Mouse (Mus musculus) left cerebral cortex, adult 11 months (tissue): Measurements from ENCODE around the gene Stk39.

Experiments
- DNase-seq: peaks from one replicate; pipeline ENCODE4 v3.0.0; 2022; ENCODE audit warnings: low spot score

Gene Stk39

DNA sequence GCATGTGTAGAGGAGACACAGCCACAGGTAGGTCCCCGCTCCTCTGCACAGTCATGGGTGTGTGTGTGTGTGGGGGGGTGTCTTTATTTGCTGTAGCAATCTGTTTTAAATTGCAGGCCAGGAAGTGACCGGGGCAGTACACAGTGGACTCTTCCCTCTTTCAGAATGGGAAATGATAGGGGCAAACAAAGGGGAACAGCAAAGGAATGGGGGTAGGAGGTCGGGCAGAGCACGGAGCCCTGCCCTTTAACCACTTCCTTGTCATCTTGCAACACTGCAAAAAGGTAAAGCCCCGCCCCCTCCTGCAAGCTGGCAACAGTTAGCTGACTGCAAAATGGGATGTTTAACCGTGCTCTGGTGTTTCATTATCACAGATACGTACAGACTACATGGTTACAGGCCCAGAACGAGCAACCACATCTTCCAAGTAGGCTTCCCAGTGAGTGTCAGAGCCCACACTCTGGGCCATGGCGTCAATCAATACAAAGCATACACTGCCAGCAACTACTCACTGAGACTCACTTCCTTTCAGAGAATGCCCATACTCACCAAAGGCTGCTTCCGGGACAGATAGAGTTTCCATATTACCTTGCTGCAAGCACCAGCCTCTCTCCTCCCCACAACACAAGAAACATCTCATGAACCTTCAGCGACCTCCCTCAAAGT is 89.5 kb downstream of the Stk39 start:
- no peak for DNase-seq

DNA sequence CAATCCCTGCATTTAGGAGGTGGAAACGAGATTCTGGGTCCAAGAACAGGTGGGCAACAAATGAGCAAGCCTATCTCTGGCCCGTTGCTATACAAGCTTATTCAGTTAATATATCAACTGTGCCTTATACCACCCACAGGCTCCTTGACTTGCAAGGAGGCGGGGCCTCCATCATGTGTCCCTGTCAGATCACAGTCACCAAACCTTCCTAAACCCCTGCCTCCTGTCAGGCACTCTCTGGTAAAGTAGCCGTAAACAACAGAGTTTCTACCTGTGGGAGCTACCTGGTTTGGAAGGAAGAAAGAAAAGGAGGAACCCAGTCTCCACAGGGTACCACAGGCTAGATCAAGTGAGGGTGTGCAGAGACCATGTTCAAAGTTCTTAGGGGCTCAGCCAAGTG is 90.2 kb downstream of the Stk39 start:
- no peak for DNase-seq

DNA sequence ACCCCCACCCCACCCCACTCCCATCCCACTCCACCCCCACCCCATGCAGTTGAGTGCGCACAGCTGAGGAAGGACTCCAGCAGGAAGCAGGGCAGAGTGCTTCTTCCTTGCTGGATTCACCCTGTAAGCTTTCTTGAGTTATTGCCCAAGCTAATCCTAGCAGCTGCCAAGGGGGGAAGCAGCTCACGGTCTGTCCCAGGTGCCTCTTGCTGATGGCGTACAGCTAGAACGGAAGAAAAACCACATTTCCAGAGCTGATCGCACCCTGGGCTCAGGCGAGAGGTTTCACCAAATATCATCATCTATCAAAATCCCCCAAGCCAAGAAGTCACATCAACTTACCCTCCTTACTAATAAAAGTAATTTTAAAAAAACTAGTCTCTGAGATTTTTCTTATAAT is 90.9 kb downstream of the Stk39 start:
- DNase-seq: no peak

DNA sequence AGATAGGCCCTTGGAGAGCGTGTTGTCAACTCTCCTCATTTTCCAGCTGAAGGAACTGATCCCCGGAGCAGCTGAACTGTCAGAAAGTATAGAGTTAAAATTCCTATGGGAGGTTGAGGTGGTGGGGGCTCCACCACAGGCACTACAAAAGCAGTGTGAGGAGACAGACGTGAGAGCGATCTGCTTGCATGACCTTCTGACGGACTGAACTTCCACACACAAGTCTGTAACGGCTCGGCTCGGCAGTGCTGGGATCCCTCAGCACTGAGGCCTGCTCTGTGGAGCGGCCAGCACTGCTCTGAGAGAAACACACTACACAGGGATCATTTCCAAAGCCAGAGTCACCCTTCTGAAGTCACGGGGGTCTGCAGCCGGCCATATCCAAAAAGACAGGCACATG is 92.4 kb downstream of the Stk39 start:
- DNase-seq: no peak

DNA sequence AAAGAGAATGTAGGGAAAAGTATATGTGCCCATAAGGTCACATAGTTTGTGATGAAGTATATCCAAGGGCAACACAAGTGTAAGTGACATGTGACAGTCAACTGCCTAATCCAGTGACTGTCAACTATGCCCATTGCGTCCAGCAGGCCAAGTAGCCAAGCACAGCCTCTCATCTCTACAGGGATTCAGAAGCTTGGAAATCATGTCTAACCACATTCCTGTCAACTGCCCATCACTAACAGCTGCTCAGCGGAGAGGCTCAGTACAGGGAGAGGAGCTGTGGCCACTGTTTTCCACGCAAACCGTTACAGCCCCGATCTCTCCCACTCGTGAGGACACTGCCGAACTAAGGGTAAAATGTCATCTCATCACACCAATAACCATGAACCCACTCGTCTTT is 93.7 kb downstream of the Stk39 start:
- DNase-seq: no peak

DNA sequence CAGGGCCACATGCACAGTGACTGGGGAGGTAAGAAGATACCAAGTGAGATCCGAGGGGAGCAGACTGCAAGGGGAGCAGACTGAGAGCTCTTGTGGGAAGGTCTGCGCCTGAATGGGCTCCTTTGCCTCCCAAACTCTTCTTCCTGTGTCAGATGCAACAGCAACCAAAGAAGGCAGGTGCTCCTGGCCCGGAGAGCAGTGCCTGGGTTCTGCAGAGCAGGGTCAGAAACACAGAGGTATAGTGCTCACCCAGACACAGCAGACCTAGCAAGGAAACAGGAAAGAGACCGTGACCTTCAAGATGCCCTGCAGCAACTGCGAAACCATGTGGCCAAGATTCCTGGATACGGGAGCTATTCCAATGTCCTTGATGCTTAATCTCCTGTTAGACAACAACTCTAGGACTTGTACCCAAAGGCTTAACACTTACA is 94.8 kb downstream of the Stk39 start:
- DNase-seq: no peak

DNA sequence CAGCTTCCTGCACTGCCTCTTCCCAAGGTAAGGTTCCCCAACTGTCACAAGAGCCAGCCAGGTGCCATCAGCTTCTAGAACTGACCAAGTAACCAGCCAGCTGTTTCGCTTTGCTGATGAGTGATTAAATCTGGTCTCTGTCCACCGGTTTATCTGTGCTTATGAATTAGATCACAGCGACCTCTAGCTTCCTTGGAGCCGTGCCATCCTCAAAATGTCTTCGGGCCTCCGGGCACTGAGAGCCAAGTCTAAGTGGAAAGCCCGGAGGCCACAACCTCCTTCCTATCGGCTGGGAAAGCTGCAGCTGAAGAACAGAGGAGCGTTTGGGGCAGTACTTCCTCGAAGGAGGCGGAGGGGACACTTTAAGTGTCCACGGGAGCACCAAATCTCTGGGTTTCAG is 95.4 kb downstream of the Stk39 start:
- DNase-seq: no peak

DNA sequence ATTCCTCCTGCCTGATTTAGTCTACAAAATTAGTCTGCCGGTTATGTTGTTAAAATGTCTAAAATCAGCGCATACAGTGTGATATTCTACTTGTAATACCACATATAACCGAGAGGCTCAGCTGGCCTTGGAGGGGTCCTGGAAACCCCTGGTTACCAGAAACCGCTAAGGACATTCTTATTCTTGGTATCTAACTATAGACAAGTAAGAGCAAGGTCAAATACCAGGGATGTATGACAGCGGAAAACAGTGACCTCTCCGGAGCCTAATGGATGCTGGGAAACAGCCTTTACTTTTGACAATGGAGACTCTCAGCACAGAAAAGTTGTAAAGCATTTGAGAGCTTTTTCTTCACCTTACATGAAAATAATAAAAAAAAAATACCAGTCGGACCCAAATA is 97.9 kb downstream of the Stk39 start:
- DNase-seq: no peak

DNA sequence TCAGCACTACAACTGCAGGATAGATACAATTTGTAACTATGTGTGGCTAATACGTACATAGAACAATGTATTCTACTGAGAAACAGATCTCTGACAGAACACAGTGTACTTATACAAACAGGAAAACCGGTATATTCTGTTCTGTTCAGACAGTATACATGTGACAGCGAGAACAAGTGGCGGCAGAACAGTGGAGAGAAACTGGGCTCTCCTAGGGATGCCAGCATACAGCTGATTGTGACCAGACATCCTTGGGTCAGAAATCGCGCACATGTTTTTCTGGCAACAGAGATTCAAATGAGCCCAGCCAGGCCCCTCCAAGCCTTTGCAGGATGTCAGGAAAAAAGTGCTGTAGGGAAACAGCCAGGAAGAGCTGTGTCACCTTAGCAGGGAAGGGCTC is 100.2 kb downstream of the Stk39 start:
- no peak for DNase-seq

DNA sequence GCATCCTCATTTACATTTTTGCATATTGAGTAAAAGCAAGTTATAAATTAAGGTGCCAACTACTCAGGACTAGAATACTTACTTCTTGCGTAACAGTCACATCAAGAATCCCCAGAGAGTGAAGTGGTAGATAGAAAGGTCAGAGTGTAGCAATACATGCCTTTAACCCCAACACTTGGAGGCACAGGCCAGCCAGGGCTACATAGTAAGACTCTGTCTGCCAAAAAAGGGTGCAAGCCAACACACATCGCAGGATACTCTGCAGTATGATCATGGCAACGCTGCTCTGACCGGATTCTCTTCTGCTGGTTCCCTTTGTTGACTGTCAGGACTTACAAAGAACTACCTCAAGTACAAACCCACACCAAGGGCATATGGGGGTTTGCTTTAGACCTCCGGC is 101.7 kb downstream of the Stk39 start:
- no peak for DNase-seq

DNA sequence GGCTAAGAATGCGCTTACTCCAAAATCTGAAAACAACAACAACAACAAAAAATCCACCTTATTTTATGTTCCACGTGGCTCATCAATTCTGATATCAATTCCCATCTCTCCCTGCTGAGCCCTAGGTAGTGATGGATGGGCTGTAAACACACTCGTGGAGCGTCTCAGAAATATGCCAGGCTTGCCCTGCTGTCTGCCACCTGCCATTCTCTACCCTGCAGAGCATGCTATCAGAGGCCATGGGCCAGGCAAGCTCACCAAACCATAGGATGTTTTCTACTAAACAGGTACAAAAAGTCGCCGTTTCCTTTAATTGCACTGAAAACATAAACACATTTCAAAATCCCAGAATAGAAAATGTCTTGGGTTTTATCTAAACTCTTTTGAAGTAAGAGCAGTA is 103.0 kb downstream of the Stk39 start:
- no peak for DNase-seq

DNA sequence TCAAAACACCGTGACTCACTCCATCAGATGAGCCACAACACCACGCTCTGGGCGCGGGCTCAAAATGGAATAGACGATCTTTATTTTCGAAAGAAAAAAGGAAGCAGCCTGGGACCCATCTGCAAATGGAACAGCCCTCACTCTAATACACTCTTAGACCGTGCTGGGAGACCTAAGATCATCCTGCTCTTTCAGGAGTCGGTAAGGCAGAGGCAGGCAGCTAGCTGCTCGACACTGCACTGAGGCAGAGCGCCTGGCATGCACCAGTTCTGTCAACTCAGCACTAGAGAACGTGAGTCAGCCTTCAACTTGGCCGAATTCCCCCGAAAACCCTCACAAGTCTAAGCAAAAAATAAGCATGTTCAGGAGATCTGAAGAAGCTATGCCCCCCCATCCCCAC is 104.1 kb downstream of the Stk39 start:
- peak; percentile 53 for DNase-seq

DNA sequence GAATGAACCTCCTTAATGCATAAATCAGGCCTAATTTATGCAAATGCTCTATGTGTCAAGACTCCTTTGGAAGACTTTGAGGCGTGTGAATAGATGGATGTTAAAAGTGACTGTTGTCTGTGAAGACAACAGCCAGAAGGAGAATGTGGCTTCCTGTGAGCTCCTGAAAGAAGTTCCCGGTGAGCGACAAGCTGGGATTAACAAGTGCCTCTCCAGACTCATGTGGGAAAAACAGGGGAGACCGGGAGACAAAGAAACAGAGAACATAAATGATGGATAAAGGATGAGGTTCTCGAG is 105.2 kb downstream of the Stk39 start:
- DNase-seq: no peak

DNA sequence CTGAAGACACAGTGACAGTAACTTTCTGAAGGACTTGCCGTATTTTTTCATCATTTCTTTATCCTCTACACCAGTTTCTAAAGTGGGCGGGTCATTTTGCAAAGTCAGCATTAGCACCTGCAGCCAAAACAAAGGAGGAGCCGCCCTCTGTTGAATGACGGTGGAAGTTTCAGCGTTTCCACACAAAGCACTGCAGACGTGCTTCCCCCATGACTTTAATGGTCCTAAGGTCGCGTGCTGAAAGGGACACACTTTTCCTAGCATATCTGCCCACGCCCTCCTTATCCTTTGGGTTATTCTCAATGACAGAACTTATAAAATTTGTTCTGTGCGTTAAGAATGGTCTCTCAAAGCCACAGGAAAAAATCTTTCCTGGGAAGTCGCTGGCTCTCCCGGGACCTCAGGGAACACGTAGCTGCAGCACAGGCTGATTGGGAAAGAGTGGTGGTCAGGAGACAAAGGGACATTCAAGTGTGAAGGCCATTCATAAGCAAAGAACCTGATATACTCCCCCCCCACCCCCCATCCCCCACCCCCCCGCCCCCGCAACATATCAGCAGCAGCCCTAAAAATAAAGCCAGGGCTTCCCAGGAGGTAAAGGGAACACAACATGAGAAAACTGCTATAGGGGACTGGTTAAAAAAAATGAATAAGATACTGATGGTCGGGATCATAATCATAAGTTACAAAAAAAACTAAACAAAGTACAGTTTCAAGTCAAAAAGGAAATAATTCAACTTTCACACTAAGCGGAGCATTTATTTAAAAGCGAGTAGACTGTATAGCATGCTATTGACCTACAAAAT is 105.8 kb downstream of the Stk39 start:
- no peak for DNase-seq

DNA sequence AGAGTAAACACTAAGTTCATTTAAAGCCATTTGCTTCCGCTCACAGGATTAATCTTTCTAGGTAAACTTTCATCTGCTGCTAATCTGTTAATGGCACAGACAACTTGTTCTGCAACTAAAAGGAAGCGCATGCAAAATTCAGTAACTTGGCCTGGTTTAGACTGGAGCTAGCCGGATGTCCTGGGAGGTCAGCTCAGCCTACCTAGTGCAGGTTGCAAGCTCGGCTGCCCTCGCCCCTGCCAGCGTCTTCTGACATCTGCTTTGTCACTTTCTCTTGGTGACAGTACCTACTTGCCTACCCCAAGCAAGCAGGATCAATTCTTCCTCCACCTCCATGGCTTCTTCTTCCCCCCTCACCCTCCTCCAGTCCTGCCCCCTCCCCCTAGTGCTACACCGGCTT is 106.6 kb downstream of the Stk39 start:
- DNase-seq: no peak

DNA sequence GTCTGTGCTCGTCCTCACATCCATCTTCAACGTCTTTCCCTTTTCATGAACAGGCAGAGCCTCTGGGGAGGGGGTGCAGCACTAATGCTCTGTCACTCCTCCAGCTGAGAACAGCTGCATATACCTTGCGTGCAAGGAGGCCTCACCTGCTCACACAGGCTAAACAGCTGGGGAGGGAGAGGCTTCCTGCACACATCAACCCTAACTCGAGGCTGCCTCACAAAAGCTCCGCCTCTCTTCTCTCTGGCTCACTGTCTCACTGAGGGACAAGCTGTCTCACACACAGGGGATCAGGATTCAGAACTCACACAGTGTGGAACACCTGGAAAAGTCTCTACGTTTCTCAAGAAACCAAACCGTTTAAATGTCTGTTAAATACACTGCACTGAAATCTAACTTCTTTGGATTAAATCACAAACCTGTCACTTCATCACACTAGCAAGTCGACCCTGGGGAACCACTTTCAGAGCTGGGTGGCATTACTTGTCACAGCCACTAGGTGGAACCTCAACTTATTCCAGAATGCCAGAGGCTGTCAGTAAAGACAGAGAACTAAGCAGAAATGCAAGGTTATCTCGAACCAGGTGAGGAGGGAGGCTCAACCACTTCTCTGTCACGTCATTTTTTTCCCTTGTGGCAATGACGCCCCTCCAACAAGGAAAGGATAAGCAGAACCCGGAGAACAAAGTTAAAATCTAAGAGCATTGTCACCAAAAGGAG is 107.7 kb downstream of the Stk39 start:
- DNase-seq: peak; percentile 51

DNA sequence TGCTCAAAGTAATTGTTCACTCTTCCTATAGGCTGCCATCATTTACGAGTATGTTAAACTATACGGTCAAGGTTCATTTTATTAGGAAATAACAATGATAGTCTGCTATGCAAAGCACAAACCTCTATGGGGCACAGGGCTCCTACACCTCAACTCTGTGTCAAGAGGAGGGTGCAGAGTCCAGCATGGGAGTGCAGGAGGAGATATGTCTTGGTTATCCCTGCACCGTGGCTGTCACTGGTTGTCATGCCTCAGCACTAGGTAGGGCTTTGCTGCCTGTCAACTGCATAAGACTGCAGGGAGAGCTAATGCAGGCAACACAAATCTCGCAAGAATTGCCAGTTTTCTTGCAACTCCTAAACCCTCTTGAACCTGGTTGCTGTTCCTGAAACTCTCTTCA is 108.9 kb downstream of the Stk39 start:
- DNase-seq: no peak

DNA sequence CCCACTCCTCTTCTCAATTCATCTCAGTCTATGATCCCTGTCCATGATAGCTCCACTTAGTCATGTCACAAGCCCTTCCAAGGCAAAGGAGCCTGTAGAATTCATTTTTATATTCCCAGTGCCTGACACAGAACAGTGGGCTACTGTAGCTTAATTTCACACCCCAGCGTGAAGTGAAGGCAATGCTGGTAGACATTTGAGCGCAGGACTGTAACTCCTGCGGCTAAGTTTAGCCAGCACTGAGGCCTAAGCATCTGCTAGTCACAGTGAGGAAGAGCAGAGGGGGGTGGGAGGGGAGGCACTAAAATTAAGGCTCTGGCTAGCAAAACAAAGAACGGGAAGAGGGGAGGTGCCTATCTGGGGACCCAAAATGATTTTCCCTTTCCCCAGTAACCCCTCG is 110.4 kb downstream of the Stk39 start:
- DNase-seq: no peak

DNA sequence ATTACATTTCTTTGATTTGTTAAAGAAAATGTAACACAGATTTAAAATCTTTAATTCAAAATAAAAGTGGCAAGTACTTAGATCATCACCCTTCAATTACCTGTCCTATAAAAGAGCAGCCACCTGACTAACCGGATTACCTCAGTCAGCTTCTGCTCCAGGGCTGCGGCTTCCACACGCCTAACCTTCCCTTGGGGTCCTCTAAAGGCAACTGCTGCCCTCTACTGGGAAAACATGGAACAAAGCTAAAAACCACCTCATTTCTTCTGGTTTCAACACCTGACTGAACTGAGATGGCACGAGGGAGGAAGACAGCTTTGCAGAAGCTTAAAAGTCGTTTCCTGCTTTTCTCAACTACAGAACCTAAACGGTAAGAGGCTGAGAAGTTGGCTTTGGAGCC is 121.4 kb downstream of the Stk39 start:
- DNase-seq: peak; percentile 70

DNA sequence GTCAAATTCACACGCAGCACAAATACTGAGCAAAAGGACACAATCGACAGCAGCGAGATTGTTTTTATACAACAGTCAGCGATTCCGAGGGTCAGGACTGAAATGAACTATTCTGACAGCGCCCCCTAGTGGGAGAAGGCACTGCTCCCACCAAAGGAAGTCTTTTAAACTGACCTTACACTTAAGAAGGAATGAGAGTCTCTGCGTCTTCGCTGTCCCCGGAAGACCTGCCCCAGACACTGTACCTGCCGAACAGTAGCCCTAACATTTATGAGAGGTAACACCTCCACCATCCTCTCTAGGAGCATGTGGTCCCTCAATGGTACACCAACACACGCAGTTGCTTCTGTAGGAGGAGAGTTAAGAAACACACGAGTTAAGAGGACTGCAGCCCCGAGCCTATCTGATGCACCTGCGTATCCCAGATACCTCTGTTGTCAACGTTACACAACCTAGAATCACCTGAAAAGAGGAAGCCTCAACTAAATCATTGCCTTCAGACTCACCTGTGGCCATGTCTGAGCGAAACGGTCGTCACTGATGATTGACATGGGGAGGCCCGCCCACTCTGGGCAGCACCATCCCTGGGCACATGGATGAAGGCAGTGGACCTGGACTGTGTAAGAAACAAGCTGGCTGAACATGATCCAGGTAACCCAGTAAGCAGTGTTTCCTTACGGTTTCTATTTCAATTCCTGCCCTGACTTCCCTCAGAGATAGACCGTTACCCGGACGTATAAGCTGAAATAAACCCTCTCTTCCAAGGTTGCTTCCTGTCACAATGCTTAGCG is 122.3 kb downstream of the Stk39 start:
- DNase-seq: peak; percentile 77

DNA sequence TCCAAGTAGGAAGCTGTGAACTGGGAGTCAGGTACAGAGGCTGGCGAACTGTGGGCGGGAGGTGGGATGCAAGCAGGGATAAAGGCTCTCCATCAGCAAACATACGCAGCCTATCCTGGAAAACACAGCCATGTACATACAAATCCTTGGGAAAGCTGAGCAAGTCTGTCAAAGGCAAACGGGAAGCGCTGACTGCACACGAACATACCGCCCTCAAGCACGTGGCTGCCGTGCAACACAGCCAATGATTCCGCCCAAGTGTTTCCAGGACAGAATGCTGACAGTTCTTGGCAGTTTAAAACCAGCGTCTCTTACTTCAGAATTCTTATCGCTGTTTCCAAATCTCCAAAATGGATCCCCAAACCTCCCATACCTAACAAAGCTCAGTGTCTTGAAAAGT is 123.1 kb downstream of the Stk39 start:
- DNase-seq: no peak

DNA sequence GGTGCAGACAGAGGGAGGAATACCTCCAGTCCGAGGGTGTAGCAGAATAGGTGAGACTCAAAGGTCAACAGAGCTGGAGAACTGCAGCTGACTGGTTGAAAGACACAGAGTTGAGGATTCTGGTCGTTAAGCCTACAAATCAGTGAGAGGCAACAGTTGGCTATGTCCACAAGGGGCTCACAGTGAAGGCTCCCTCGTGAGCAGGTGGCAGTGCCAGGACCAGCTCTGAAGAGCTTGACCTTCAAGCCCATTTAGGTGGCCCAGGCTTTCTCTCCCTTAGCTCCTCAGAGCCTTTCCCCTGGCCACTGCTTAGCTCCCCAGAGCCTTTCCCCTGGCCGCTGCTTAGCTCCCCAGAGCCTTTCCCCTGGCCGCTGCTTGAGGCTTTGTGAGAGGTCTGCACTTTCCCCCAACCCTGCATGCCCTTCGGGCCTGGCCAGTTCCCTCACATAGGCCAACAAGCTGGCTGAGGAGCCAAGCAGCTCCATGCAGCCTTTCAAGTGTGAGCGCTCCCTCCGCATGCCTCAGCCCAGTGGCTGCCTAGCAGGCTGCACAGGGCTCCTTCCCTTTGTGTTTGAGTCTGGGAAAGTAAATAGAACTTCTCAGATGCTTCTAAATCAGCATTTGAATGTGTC is 125.3 kb downstream of the Stk39 start:
- no peak for DNase-seq
